Mouse (Mus musculus): ENCODE measurements around the gene Gmppb.

Gene Gmppb

DNA sequence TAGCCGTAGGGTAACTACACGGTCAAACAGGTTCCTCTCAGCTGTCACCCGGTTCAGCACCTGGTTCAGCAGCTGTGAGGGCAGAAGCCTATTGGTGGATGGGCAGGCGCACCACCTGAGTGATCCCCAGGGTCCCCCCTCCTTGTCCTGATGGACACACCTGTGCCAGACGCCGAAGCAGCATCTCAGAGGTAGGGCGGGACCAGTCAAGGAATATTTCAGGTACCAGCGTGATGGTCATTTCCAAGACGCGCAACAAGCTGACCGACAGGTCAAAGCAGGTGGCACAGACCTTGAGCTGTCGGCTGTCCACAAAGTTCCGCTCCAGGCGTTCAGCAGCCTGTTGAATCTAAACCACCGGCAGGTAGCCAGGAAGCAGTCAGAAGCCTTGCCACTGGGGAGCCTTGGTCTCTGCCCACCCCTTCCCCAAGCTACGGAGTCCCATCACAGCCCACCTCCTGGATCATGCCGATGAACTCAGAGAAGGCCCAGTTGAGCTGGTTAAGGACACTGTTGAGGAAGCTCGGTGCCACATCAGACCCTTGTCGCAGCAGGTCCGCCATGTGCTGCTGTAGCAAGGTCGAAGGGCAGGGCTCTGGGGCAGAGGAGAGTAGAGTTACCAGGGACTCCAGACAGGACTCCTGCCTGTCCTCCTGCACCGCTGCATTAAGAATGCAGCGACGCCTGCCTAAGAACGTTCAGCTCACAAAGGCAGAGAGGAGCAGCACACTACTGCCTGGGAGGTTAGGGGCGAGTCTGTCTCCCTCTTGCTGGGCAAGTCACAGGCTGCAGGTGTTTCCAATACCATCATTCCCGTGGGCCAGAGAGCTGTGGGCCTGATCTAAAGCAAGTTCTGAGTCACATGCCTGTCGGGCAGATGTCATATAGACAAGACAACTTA, 7.6 kb downstream of the Gmppb start:
- no peak for DNase-seq (ENCODE audit: low read depth, low spot score)
- no peaks in the 10 kb centered on the region for H3K27me3 ChIP-seq (ENCODE audit: control insufficient read depth, insufficient read depth, low read length, poor library complexity, severe bottlenecking)
- peaks cover 12% of the 10 kb centered on the region for H3K36me3 ChIP-seq (ENCODE audit: control insufficient read depth, insufficient read depth, low read length, poor library complexity, severe bottlenecking)

DNA sequence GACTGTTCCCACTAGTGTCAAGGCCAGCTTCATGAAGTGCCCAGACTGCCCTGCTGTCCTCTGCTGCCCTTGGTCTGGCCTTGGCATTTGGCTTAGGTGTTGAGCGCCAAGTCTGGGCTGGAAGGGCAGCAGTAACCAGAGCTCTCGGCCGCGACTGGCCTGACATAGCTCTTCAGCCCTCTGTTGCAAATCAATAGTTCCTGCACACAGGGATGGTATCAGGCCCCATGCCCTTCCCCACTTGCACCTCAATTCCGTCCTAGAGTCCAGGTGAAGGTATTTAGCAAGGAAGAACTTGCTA, 8.2 kb downstream of the Gmppb start:
- no peaks in the 10 kb centered on the region for H3K27me3 ChIP-seq (ENCODE audit: control insufficient read depth, insufficient read depth, low read length, poor library complexity, severe bottlenecking)
- DNase-seq (ENCODE audit: low read depth, low spot score) = no peak

DNA sequence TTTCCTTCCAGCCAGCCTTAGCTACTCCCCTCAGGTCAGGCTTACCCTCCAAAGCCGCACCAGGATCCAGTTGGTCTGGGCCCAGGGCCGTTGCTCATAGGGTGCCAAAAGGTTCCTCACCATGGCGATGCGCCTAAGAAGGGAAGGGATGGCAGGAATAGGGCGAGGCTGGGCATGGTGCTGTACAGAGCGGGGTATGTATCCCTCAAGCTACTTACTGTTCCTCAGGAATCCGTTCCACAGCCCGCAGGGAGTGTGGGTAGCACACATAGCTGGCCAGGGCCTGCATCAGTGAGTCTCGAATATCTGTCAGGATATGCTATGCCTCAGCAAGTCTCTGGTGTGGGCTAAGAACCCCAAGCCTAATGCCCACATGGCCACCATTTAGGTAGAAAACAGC, 9.2 kb downstream of the Gmppb start:
- DNase-seq (ENCODE audit: low read depth, low spot score) = no peak
- peaks cover 18% of the 10 kb centered on the region for H3K36me3 ChIP-seq (ENCODE audit: control insufficient read depth, insufficient read depth, low read length, poor library complexity, severe bottlenecking)
- H3K27me3 ChIP-seq (ENCODE audit: control insufficient read depth, insufficient read depth, low read length, poor library complexity, severe bottlenecking) = no peaks in the 10 kb centered on the region

More for the DNA sequence above, 8.2 kb downstream of the Gmppb start:
- peaks cover 16% of the 10 kb centered on the region for H3K36me3 ChIP-seq (ENCODE audit: control insufficient read depth, insufficient read depth, low read length, poor library complexity, severe bottlenecking)

DNA sequence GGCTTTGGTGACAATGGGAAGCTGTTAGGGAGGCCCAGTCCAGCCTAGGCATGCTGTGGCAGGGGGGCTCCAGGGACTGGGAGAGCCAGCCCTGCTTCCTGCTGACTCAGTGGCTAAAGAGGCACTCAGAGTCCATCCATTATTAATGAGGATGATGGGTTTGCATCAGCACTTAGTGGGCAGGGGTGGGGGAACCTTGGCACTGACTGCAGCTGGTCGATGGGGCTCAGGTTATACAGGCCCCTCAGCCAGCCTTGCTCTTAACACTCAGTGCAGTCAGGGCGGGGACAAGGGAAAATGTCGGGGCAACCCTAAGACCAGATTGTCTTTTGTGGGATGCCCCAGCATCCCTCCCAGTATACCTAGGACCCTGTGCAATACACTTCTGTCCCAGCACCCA, 13.1 kb downstream of the Gmppb start:
- no peaks in the 10 kb centered on the region for H3K27me3 ChIP-seq (ENCODE audit: control insufficient read depth, insufficient read depth, low read length, poor library complexity, severe bottlenecking)

DNA sequence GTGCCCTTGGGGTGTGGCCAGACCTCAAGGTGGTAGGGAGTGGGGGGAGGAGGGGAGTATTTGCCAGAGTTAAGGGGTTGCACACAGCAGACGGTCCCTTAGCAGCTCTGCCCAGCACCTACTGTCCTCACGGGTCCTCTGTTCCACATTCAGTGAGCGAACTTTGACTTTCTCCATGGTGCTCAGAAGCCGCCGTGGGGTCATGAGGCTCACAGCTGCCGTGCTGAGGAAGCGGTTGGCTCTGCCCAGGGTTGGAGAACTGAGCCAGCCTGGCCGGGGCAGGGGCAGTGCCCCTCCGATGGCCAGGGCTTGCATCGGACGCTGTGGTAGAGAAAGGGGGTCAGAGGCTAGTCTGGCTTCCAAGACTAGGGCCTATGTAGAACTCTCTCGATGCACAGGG, 14.3 kb downstream of the Gmppb start:
- H3K27me3 ChIP-seq (ENCODE audit: control insufficient read depth, insufficient read depth, low read length, poor library complexity, severe bottlenecking) = no peaks in the 10 kb centered on the region
- no peak for DNase-seq (ENCODE audit: low read depth, low spot score)
- H3K36me3 ChIP-seq (ENCODE audit: control insufficient read depth, insufficient read depth, low read length, poor library complexity, severe bottlenecking) = peaks cover 15% of the 10 kb centered on the region

More for the DNA sequence above, 13.1 kb downstream of the Gmppb start:
- no peak for DNase-seq (ENCODE audit: low read depth, low spot score)
- peaks cover 15% of the 10 kb centered on the region for H3K36me3 ChIP-seq (ENCODE audit: control insufficient read depth, insufficient read depth, low read length, poor library complexity, severe bottlenecking)

DNA sequence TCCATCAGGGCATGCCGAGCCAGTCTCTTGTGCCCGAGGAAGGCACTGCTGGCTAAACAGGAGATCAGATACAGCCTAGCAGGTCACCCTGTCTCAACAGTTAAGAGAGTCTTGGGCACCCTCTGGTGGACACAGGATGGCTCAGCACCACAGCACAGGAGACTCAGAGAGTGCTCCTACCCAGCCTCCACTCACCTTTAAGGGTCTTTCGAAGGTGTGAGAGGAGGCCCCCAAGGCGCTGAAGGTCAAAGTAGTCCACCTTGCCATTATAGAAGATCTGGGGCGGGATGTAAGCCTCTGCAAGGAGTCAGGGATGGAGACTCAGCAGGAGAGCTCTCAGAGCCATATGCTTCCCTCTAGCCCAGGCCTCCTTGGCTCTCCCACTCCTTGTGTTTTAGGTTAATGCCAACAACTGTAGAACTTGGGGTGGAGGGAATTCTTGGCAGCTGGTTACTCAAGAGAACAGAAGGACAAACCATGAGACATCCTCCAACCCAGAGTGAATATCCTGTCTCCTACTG, 16.5 kb downstream of the Gmppb start:
- DNase-seq (ENCODE audit: low read depth, low spot score) = peak; percentile 71
- peaks cover 12% of the 10 kb centered on the region for H3K36me3 ChIP-seq (ENCODE audit: control insufficient read depth, insufficient read depth, low read length, poor library complexity, severe bottlenecking)
- H3K27me3 ChIP-seq (ENCODE audit: control insufficient read depth, insufficient read depth, low read length, poor library complexity, severe bottlenecking) = no peaks in the 10 kb centered on the region

DNA sequence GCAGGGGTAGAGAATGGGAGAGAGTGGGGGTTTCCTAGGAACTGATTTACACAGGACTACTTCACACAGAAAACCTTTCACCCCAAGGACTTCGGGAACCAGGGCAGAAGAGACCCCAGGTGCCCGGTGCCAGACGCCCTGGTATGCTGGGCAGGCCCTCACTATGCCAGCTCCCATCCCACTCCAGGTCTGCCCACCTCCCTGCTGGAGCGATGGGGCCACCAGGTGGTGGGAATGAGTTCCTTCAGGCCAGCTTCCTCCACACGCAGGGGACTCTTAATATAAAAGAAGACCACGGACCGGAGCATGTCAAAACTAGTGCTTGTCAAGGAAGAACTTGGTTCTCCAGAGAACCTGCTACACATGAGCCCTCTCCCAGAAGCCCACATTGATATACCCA, 18.2 kb downstream of the Gmppb start:
- no peak for DNase-seq (ENCODE audit: low read depth, low spot score)
- H3K27me3 ChIP-seq (ENCODE audit: control insufficient read depth, insufficient read depth, low read length, poor library complexity, severe bottlenecking) = no peaks in the 10 kb centered on the region
- peaks cover 5% of the 10 kb centered on the region for H3K36me3 ChIP-seq (ENCODE audit: control insufficient read depth, insufficient read depth, low read length, poor library complexity, severe bottlenecking)

DNA sequence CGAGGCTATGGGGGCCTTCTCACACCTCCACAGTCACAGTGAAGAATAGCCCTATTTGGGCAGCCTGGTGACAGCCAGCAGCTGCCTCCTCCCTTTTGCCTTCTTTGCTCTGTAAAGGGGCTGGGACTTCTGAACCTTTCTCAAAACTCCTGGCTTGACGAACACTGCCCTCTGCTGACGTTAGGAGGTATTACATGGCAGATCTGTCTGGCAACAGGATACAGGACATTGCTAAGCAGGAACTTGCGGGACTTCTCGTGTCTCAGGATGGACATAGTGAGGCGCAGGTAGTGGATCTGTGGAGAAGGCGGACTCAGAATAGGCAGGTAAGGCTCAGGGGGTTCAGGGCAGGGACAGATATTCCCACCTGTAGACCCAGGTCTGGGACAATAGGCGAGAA, 18.9 kb downstream of the Gmppb start:
- Histone ChIP-seq H3K27me3 (ENCODE audit: control insufficient read depth, insufficient read depth, low read length, poor library complexity, severe bottlenecking) (no peaks in the 10 kb centered on the region), H3K36me3 (ENCODE audit: control insufficient read depth, insufficient read depth, low read length, poor library complexity, severe bottlenecking) (peaks cover 3% of the 10 kb centered on the region; the same call in 1 of the 2 replicates)
- DNase-seq (ENCODE audit: low read depth, low spot score) = peak; percentile 90

DNA sequence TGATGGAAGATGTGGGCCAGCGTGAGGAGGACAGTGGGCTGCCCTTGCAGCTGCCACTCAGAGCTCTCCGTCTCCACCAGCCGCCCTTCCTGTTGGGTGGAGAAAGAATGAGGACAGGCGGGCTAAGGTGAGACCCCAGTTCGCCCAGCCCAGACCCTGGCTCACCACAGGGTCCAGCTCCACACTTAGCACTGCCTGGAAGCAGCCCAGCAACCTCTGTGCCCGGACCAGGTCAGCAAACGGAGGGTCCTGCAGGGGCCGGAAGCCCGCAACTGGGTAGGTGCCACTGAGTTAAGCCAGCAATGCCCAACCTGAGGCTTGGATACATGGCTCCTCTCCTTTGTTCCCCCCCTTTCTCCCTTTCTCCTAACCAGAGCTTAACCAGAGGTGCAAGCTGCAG, 20.0 kb downstream of the Gmppb start:
- no peak for DNase-seq (ENCODE audit: low read depth, low spot score)
- Histone ChIP-seq H3K27me3 (ENCODE audit: control insufficient read depth, insufficient read depth, low read length, poor library complexity, severe bottlenecking) (no peaks in the 10 kb centered on the region), H3K36me3 (ENCODE audit: control insufficient read depth, insufficient read depth, low read length, poor library complexity, severe bottlenecking) (peaks cover 3% of the 10 kb centered on the region; the same call in 1 of the 2 replicates)

DNA sequence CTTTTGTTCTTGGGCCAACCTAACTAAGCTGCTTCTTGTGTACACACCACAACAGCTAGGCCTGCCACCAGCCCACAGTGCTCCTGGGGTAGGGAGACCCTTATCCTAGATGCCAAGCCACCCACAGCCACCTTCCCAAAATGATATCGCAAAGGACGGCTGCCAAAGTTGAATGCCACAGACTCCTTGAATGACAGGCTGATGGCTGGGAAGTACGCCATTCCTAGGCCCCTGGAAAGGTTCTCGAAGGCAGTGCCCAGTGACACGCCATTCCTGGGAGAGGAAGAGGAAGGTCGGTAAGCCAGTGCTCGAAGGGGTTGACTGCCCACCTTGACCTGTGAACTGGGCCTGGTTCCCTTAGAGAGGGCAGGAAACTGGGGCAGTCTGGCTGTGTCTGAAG, 20.5 kb downstream of the Gmppb start:
- Histone ChIP-seq H3K36me3 (ENCODE audit: control insufficient read depth, insufficient read depth, low read length, poor library complexity, severe bottlenecking) (peaks cover 3% of the 10 kb centered on the region; the same call in 1 of the 2 replicates), H3K27me3 (ENCODE audit: control insufficient read depth, insufficient read depth, low read length, poor library complexity, severe bottlenecking) (no peaks in the 10 kb centered on the region)
- no peak for DNase-seq (ENCODE audit: low read depth, low spot score)

DNA sequence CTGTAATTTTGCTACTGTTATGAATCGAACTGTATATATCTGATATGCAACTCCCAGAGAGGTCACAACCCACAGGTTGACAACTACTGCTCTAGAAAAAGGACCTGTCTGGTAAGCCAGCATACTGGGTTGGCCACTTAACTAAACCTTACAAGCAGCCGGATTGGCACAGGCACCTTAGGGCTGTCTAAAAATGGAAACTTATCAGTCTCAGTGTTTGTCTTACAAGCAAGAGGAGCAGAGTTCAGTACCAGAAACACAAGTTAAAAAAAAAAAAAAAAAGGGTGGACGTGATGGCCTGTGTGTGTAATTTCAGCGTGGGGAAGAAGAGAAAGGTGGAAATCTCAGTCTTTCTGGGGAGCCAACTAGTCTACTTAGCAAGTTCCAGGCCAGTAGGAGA, 22.8 kb downstream of the Gmppb start:
- no peak for DNase-seq (ENCODE audit: low read depth, low spot score)
- Histone ChIP-seq H3K36me3 (ENCODE audit: control insufficient read depth, insufficient read depth, low read length, poor library complexity, severe bottlenecking) (peaks cover 2% of the 10 kb centered on the region), H3K27me3 (ENCODE audit: control insufficient read depth, insufficient read depth, low read length, poor library complexity, severe bottlenecking) (no peaks in the 10 kb centered on the region)

DNA sequence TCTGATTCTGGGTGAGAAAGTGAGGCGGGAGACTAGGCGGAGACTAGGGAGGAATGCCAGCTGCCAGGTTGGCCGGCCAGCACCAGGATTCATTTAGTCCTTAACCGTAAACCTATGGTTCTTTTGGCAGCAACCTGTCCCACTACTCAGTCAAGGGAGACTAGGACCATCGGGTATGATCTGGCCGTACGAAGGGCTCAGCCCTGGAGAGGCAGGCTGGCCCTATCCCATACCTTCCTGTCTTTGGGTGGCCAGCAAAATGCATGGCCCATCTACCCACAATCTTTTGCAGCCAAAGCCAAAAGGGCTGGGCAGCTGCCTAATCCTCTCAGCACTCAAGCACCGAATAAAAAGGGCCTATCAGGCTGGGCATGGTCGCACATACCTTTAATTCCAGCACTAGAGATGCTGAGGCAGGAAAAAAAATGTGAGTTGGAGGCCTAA, 23.5 kb downstream of the Gmppb start:
- H3K27me3 ChIP-seq (ENCODE audit: control insufficient read depth, insufficient read depth, low read length, poor library complexity, severe bottlenecking) = no peaks in the 10 kb centered on the region
- no peak for DNase-seq (ENCODE audit: low read depth, low spot score)
- H3K36me3 ChIP-seq (ENCODE audit: control insufficient read depth, insufficient read depth, low read length, poor library complexity, severe bottlenecking) = peaks cover 2% of the 10 kb centered on the region

DNA sequence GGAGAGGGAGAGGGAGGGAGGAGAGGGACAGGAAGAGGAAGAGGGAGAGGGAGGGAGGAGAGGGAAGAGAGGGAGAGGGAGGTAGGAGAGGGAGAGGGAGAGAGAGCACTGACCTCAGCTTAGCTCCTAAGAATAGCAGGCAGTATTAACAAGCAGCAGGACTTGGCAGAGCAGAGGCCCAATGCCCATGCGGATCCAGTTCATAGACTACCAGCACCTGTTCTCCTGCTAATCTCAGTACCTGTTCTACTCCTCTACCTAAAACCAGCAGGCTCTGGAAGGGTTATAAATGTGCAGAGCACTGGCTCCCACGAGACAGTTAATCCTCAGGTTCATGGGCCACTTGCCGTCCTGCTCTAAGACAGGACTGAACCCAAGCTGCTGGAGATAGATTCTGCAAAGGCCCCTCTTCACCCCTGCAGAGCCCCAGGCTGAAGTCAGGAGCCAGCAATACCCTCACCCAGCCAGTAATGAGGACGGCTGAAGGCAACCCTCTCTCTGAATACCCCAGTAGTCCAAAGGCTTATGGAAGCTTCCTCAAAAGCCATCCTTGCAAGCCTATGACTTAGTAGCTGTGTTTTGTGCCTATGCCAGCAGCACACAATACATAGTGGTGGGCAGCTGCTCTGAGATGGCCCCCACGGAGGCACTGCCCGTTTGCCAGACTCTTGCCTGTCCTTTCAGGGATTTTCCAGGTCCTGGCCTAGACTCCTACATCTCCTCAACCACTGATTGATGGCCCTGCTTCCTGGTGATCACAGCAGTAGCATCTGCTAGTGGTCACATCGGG, 24.3 kb downstream of the Gmppb start:
- Histone ChIP-seq H3K27me3 (ENCODE audit: control insufficient read depth, insufficient read depth, low read length, poor library complexity, severe bottlenecking) (no peaks in the 10 kb centered on the region), H3K36me3 (ENCODE audit: control insufficient read depth, insufficient read depth, low read length, poor library complexity, severe bottlenecking) (peaks cover 2% of the 10 kb centered on the region)
- no peak for DNase-seq (ENCODE audit: low read depth, low spot score)

DNA sequence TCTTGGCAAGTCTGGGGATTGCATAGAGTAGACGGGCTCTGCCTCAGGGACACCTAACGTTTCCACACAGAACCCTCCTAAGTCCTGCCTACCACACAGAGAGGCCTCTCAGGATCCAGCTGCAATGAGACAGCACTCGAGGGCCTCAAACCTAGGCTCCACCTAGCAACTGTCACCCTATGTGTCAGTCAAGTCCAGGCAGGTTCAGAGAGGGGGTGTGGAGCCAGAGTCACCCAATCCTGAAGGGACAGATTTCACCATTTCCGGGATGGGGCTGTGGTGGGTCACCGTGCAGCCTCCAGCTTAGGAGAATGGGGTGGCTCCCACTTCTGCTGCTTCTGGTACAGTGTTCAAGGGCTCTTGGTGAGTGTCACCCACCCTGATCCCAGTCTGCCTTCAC, 31.1 kb downstream of the Gmppb start, which contains the start of gene Mst1:
Gene Mst1, plus strand, starts transcription at position 269 of the 400 bp plus-strand sequence.
- Histone ChIP-seq H3K36me3 (ENCODE audit: control insufficient read depth, insufficient read depth, low read length, poor library complexity, severe bottlenecking) (peaks cover 4% of the 10 kb centered on the region), H3K27me3 (ENCODE audit: control insufficient read depth, insufficient read depth, low read length, poor library complexity, severe bottlenecking) (no peaks in the 10 kb centered on the region)
- no peak for DNase-seq (ENCODE audit: low read depth, low spot score)

DNA sequence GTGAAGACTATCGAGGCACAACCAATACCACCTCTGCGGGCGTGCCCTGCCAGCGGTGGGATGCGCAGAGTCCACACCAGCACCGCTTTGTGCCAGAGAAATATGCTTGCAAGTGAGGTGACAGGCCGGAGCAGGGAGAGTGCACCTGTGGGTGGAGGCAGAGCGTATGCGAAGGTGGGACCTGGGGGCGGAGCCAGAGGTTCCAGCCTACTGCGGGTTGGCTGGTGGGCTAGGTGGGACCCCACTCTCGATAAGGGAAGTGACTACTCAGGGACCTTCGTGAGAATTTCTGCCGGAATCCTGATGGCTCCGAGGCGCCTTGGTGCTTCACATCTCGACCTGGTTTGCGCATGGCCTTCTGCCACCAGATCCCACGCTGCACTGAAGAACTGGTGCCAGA, 33.5 kb downstream of the Gmppb start:
- H3K27me3 ChIP-seq (ENCODE audit: control insufficient read depth, insufficient read depth, low read length, poor library complexity, severe bottlenecking) = no peaks in the 10 kb centered on the region
- H3K36me3 ChIP-seq (ENCODE audit: control insufficient read depth, insufficient read depth, low read length, poor library complexity, severe bottlenecking) = peaks cover 12% of the 10 kb centered on the region
- DNase-seq (ENCODE audit: low read depth, low spot score) = peak; percentile 38

Data from splenic B cell, adult 2 months (primary cell).